Mouse (Mus musculus) cerebellum, adult 2 months (tissue): ENCODE measurements around the gene Fgfr2. TPM values are rescaled to one million over a fixed set of nuclear protein-coding genes. Genes with fewer than 3 reads are reported as not detected.
A peak's percentile ranks its signal among the peaks of the same experiment; 100 is the strongest.

Source experiments
- DNase-seq, 2 experiments: peaks; one replicate each; pipeline ENCODE4 v3.0.0; 2021
- H3K27ac ChIP-seq: fragments of 200-500 bp; 2 replicates; pipeline ENCODE4 v1.5.1; 2012; ENCODE audit warnings: low read length, control low read depth, inconsistent platforms; ENCODE audit not compliant: insufficient read depth
- H3K27me3 ChIP-seq: fragments of 200-500 bp; 2 replicates; pipeline ENCODE4 v1.6.1; 2012; ENCODE audit warnings: inconsistent platforms, mild to moderate bottlenecking, low read length, moderate library complexity; ENCODE audit not compliant: control insufficient read depth, insufficient read depth
- H3K4me1 ChIP-seq: fragments of 200-500 bp; 2 replicates; pipeline ENCODE4 v1.6.1; 2011; ENCODE audit warnings: low read length; ENCODE audit not compliant: control insufficient read depth, insufficient read depth
- H3K4me3 ChIP-seq: fragments of 200-500 bp; replicated peaks from 2 replicates; pipeline ENCODE3; 2011; ENCODE audit warnings: mild to moderate bottlenecking, low read depth, low read length, control low read depth; ENCODE audit not compliant: insufficient read depth
- CTCF ChIP-seq: fragments of 200-500 bp; IDR thresholded peaks from 2 replicates; pipeline ENCODE4 v1.5.1; 2011; ENCODE audit warnings: low read depth, mild to moderate bottlenecking, control low read depth, low read length, moderate library complexity, borderline replicate concordance; ENCODE audit not compliant: insufficient read depth
- POLR2A ChIP-seq: fragments of 200-500 bp; IDR thresholded peaks from 2 replicates; pipeline ENCODE4 v1.6.1; 2011; ENCODE audit warnings: low read length, control low read depth, borderline replicate concordance; ENCODE audit not compliant: insufficient read depth
- WGBS: fragments of 180-500 bp; shearing (Covaris S2); methylation state at CpG from one replicate; pipeline ENCODE4 v1.1.7; 2018; 5-methylcytosine and 5-hydroxymethylcytosine counted together
- polyA plus RNA-seq: library from polyadenylated mRNA; depleted of rRNA; stranded (reverse); fragments of >200 nt; gene quantifications from 2 replicates; pipeline ENCODE4 v1.2.3, GENCODE M21; 2012

Gene Fgfr2
- polyA plus RNA-seq, 1 experiment = 95.3 TPM

DNA sequence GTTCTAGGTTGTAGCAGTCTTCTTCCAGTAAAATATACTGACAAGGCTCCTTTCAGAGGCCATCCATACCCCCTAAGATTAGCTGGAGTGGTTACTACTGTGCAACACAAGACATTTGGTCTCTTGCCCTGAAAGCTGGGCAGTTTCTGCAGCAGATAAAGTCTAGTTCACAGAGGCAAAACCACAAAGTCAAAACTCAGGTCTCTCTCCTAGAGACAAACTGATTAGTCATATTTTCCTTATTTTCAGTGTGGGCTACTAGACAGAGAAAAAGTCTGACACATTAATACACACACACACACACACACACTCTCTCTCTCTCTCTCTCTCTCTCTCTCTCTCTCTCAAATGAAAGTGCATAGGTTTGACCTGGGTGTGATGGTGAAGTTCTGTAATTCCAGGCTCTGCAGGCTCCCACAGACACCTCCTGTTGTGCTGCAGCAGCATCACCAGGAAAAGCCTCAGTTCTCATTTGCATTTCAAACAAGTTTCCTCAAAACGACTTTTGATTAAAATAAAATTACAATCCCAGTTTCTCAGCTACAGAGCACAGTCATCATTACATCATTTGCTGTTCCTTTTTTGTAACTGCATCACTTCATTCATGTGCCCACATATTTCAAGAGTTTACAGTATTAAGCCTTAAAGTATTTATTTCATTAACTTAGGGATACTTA is 298.7 kb downstream of the Fgfr2 start:
- no peak for TF ChIP-seq POLR2A
- no peak for TF ChIP-seq CTCF
- no peaks in the 10 kb centered on the region for H3K27me3 ChIP-seq
- WGBS = 16% methylated on average over 1 of the region's 1 CpGs
- DNase-seq = no peak
- no peaks in the 10 kb centered on the region for H3K4me1 ChIP-seq
- no peak overlapping the region for H3K27ac ChIP-seq
- no peak overlapping the region for H3K4me3 ChIP-seq

GRCm38 (mm10) chr7:132823832-132824231 is 299.3 kb downstream of the Fgfr2 start:
- no peak for DNase-seq
- Histone ChIP-seq H3K4me3 (no peak overlapping the region), H3K27me3 (no peaks in the 10 kb centered on the region), H3K27ac (no peak overlapping the region), H3K4me1 (no peaks in the 10 kb centered on the region)
- no peak for TF ChIP-seq POLR2A
- TF ChIP-seq CTCF = no peak

DNA sequence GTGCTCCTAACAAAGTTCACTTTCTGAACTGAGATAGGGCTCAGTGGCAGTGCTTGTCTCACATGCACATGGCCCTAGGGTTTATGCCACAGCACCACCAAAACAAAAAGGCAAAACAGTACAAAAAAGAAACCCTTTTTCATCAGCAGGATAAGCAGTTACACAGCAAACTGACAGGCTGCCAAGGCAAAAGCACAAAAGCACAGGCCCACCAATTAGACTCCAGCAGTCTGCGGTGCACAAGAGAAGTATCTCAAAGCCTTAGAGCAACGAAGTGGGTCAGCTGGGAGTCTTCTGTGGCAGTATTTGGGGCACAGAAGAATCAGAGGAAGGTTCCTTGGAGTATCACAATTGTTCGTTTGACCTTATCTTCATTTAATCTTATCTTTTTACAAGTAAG is 302.5 kb downstream of the Fgfr2 start:
- TF ChIP-seq CTCF (no peak), POLR2A (no peak)
- DNase-seq = no peak
- H3K27ac ChIP-seq = no peak overlapping the region
- H3K4me3 ChIP-seq = no peak overlapping the region
- H3K27me3 ChIP-seq = no peaks in the 10 kb centered on the region
- no peaks in the 10 kb centered on the region for H3K4me1 ChIP-seq
- WGBS = 71% methylated on average over 3 of the region's 3 CpGs

DNA sequence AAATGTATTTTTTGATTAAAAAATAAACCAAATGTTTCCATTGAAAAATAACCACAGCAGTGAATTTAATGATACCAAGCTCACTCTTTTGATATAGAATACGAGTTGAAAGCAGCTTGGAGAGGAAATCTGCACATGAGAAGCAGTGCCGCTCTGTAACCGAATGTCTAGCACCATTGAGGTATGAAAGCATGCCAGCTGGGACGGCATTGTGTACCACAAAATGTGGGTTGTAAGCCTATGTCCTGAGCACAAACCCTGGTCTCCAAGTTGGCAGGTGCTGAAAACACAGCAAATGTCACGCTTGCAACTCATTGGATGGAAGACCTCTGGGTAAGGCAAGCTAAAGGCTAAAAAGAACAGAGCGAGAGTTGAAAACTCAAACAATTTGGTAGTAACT is 306.1 kb downstream of the Fgfr2 start:
- no peak overlapping the region for H3K27ac ChIP-seq
- peaks cover 2% of the 10 kb centered on the region; the same call in 1 of the 2 replicates for H3K4me1 ChIP-seq
- 91% methylated on average over 6 of the region's 6 CpGs for WGBS

DNA sequence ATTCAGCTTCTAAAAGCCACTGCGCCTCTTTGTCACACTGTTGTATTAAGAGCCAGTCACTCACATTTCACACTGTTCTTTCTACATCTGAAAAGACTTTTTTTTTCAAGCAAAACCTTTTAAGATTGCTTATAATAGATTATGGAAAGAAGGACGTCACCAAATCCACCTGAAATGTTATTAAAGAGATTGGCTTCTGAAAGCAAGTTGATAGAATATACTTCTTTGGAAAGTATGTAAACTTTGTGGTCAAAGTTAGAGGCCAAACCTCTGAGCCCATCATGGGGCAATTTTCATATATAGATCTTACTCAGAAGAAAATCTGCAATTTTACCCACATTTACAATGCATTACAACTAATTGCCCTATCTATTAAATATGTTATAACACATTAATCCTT is 306.6 kb downstream of the Fgfr2 start:
- Histone ChIP-seq H3K27me3 (no peaks in the 10 kb centered on the region), H3K4me1 (peaks cover 2% of the 10 kb centered on the region; the same call in 1 of the 2 replicates), H3K4me3 (no peak overlapping the region), H3K27ac (no peak overlapping the region)
- DNase-seq = no peak
- 88% methylated on average over 2 of the region's 2 CpGs for WGBS
- TF ChIP-seq POLR2A (no peak), CTCF (no peak)

More for the DNA sequence above, 306.1 kb downstream of the Fgfr2 start:
- H3K27me3 ChIP-seq = no peaks in the 10 kb centered on the region
- TF ChIP-seq POLR2A (no peak), CTCF (no peak)
- no peak overlapping the region for H3K4me3 ChIP-seq
- DNase-seq = no peak

DNA sequence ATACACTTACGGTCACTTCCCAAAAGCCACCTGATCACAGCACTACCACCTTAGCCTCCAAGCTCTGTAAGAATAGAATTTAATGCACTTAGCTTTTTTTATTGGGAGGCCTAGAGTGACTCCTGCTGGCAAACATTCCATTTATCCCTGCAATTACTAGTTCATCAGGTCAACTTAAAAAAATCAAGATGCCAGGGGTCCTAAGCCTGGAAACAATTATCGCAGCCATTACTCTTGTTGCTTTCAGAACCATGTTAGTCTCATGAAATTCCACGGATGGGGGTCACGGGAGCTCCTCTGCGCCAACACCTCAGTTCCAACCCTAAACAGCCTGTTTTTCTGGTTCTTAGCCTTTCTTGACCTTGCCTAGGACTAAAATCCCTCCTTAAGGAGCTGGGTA is 308.1 kb downstream of the Fgfr2 start:
- Histone ChIP-seq H3K4me1 (peaks cover 2% of the 10 kb centered on the region; the same call in 1 of the 2 replicates), H3K27me3 (no peaks in the 10 kb centered on the region), H3K4me3 (no peak overlapping the region), H3K27ac (no peak overlapping the region)
- DNase-seq = no peak
- TF ChIP-seq POLR2A = no peak
- peak; percentile 11; the same call in 1 of the 2 replicates for TF ChIP-seq CTCF
- 82% methylated on average over 5 of the region's 5 CpGs for WGBS

- WGBS = under 1% methylated on average over 7 of the region's 7 CpGs
- no peak for DNase-seq
- Histone ChIP-seq H3K27ac (peak overlapping the region; percentile 84), H3K4me1 (peaks cover 7% of the 10 kb centered on the region; the same call in 1 of the 2 replicates), H3K27me3 (no peaks in the 10 kb centered on the region), H3K4me3 (peak overlapping the region; percentile 74)
- TF ChIP-seq POLR2A (no peak), CTCF (no peak)
Measured at GRCm38 (mm10) chr7:132814089-132814450, 309.1 kb downstream of the Fgfr2 start.

GRCm38 (mm10) chr7:132813416-132814088 is 309.6 kb downstream of the Fgfr2 start, which contains the start of gene Fam53b:
TSS of gene Fam53b (minus strand) at chr7:132813886.
- H3K4me1 ChIP-seq = peaks cover 12% of the 10 kb centered on the region; the same call in 1 of the 2 replicates
- DNase-seq = peak; percentile 87 to 89
- peak; percentile 68 for TF ChIP-seq POLR2A
- TF ChIP-seq CTCF = no peak
- no peaks in the 10 kb centered on the region for H3K27me3 ChIP-seq
- peak within 1 kb of the TSS; percentile 74 for H3K4me3 ChIP-seq
- WGBS = under 1% methylated on average over 84 of the region's 85 CpGs
- H3K27ac ChIP-seq = peak within 1 kb of the TSS; percentile 93
